Mouse (Mus musculus) heart, adult 2 months (tissue): Measurements from ENCODE around the gene Olfr619. TPM values are rescaled to one million over a fixed set of nuclear protein-coding genes. Genes with fewer than 3 reads are reported as not detected.

Experiments used
- DNase-seq, 2 experiments: peaks; one replicate each; pipeline ENCODE4 v3.0.0; 2021
- H3K27ac ChIP-seq: fragments of 200-600 bp; 2 replicates; pipeline ENCODE4 v1.8.1; 2022
- H3K27me3 ChIP-seq: fragments of 200-500 bp; 2 replicates; pipeline ENCODE4 v1.6.1; 2012; ENCODE audit warnings: mild to moderate bottlenecking, low read length, inconsistent platforms, mixed read lengths; ENCODE audit not compliant: control insufficient read depth, insufficient read depth
- H3K36me3 ChIP-seq: fragments of 200-500 bp; 2 replicates; pipeline ENCODE4 v1.6.1; 2012; ENCODE audit warnings: low read length, inconsistent platforms; ENCODE audit not compliant: control insufficient read depth, insufficient read depth
- H3K4me1 ChIP-seq: fragments of 200-500 bp; 2 replicates; pipeline ENCODE4 v1.6.1; 2011; ENCODE audit warnings: low read length; ENCODE audit not compliant: control insufficient read depth, insufficient read depth
- H3K4me3 ChIP-seq: fragments of 200-600 bp; 2 replicates; pipeline ENCODE4 v1.8.1; 2022
- H3K79me2 ChIP-seq: fragments of 200-500 bp; replicated peaks from 2 replicates; pipeline ENCODE4 v1.6.1; 2012; ENCODE audit warnings: mild to moderate bottlenecking, inconsistent platforms, low read length, moderate library complexity, mixed read lengths; ENCODE audit not compliant: control insufficient read depth, insufficient read depth
- H3K9ac ChIP-seq: fragments of 200-500 bp; 2 replicates; pipeline ENCODE4 v1.6.1; 2012; ENCODE audit warnings: low read depth, mild to moderate bottlenecking, control low read depth, inconsistent platforms, low read length, mixed read lengths
- CTCF ChIP-seq: fragments of 200-600 bp; IDR thresholded peaks from 2 replicates; pipeline ENCODE4 v1.8.1; 2022; ENCODE audit warnings: antibody characterized with exemption, mild to moderate bottlenecking, moderate library complexity
- EP300 ChIP-seq: fragments of 200-500 bp; IDR thresholded peaks from 2 replicates; pipeline ENCODE4 v1.6.1; 2011; ENCODE audit warnings: low read depth, low read length, control low read depth; ENCODE audit not compliant: insufficient read depth
- POLR2A ChIP-seq: fragments of 200-500 bp; IDR thresholded peaks from 2 replicates; pipeline ENCODE4 v1.6.1; 2011; ENCODE audit warnings: mild to moderate bottlenecking, low read depth, low read length, control low read depth; ENCODE audit not compliant: insufficient read depth
- WGBS: fragments of 180-500 bp; shearing (Covaris S2); methylation state at CpG from one replicate; pipeline ENCODE4 v1.1.7; 2018; 5-methylcytosine and 5-hydroxymethylcytosine counted together
- intact Hi-C: fragments of 180-260 bp; cut with DNase I; formaldehyde crosslinking; loops from one replicate; pipeline ENCODE4 v1.15.1; 2025
- long read RNA-seq: library from polyadenylated mRNA; stranded (forward); transcript quantifications from one replicate; pipeline ENCODE4 v2.0.0, GENCODE M21; 2021
- polyA plus RNA-seq: library from polyadenylated mRNA; depleted of rRNA; stranded (reverse); fragments of >200 nt; gene quantifications from 2 replicates; pipeline ENCODE4 v1.2.3, GENCODE M21; 2012; rRNA removed
- total RNA-seq, 2 experiments: library from RNA; stranded (reverse); gene quantifications; 2 replicates each; pipeline ENCODE4 v1.2.3; 2021

Gene Olfr619
- total RNA-seq (not detected), polyA plus RNA-seq (not detected in 2 replicates)
- long read RNA-seq: 0 reads

DNA sequence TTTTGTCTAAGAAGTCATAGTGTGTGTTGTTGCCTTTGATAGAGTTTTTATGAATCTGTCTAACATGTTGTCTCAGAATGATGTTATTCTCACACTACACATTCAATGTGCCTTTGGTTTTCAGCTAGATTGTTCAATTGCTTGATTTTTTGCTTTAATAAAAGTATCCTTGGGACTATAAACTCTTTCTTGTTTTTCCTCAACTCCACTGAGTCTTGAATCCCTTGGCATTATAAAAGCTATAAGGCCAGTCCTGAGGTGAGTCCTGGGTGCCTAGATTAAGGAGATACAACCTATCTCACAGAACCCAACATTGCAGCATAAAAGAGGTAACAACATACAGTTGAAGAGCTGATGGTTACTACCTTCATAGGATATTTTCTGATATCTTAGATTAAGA lies at the start of gene Olfr619:
Gene Olfr619 (plus strand): TSS at position 301 of the 400 bp plus-strand sequence.
- Histone ChIP-seq H3K4me3 (no peak within 1 kb of the TSS), H3K4me1 (no peaks in the 10 kb centered on the region), H3K9ac (no peak within 1 kb of the TSS), H3K79me2 (no peaks in the 10 kb centered on the region), H3K27me3 (no peaks in the 10 kb centered on the region), H3K36me3 (no peaks in the 10 kb centered on the region), H3K27ac (no peak within 1 kb of the TSS)
- DNase-seq: no peak
- intact Hi-C loops: no loop called here
- no peak for TF ChIP-seq POLR2A
- no peak for TF ChIP-seq EP300
- TF ChIP-seq CTCF: no peak

DNA sequence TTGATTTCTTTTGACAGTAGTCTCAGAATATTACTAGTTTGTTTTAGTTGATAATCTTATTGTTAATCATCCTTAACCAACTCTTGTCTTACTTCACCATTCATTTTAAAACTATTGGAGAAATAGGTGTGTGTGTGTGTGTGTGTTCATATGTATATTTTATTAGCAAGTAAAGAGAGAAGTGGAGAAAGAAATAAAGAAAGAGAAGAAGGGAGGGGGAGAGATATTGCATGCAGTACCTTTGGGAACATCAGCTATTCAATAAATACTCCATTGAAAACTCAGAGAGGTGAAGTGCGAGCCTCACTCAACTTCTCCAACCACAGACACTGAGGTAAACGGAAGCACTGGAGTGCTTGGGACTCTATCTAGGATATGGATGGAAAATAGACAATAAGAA lies 44.6 kb upstream of the Olfr619 start, which contains the start of gene Olfr615:
Gene Olfr615 (plus strand): TSS at position 301 of the 400 bp plus-strand sequence.
- no peak within 1 kb of the TSS for H3K27ac ChIP-seq
- intact Hi-C loops: no loop called here
- no peak for TF ChIP-seq POLR2A
- TF ChIP-seq EP300: no peak
- no peak for TF ChIP-seq CTCF
- no peak within 1 kb of the TSS for H3K4me3 ChIP-seq
- no peaks in the 10 kb centered on the region for H3K36me3 ChIP-seq
- no peak within 1 kb of the TSS for H3K9ac ChIP-seq
- H3K27me3 ChIP-seq: no peaks in the 10 kb centered on the region
- DNase-seq: no peak
- no peaks in the 10 kb centered on the region for H3K4me1 ChIP-seq
- WGBS: 76% methylated on average over 2 of the region's 2 CpGs
- H3K79me2 ChIP-seq: no peaks in the 10 kb centered on the region

DNA sequence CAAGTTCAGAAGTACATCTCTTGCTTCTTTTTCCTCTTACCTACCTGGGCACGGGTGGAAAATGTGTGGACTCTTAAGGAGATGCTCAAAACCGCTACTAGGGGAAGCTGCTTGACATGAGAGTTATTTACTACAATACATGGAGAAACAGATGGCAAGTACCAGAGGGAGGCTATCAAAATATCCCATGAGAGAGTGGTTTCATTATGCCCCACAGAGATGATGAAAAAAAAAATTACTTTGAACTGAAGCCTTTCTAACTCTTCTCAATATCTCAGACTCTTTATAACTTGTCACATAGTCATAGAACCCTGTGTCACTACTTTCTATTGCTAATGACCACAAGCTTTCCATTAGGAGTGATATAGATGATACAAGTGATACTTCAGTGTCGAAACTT lies 31.3 kb upstream of the Olfr619 start, which contains the start of gene Olfr616:
Gene Olfr616 (minus strand): TSS at position 101 of the 400 bp plus-strand sequence.
- Histone ChIP-seq H3K36me3 (no peaks in the 10 kb centered on the region), H3K4me3 (no peak within 1 kb of the TSS), H3K4me1 (no peaks in the 10 kb centered on the region), H3K9ac (no peak within 1 kb of the TSS), H3K27me3 (no peaks in the 10 kb centered on the region), H3K27ac (no peak within 1 kb of the TSS), H3K79me2 (no peaks in the 10 kb centered on the region)
- no peak for TF ChIP-seq CTCF
- no peak for TF ChIP-seq POLR2A
- no peak for TF ChIP-seq EP300
- DNase-seq: no peak
- 64% methylated on average over 3 of the region's 3 CpGs for WGBS
- intact Hi-C loops: no loop called here

DNA sequence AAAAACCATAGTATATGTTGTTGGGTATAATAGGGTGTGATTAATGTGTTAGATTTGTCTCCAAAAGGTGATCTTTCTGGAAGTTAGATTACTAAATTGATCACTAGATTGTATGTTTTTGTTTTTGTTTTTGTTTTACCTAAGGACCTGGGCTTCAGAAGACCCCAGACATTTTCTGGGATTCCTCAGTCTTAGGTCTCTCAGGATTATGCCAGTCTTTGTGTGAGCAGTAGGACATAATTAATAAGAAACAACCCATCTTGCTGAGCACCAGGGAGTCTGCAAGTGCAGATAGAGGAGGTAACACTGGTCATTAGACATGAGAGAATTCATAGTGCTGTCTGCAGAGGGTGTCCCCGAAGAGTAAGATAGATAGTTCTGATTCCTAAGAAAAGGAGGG lies 27.6 kb upstream of the Olfr619 start, which contains the start of gene Olfr617:
Gene Olfr617 (plus strand): TSS at position 301 of the 400 bp plus-strand sequence.
- 59% methylated on average over 1 of the region's 1 CpGs for WGBS

DNA sequence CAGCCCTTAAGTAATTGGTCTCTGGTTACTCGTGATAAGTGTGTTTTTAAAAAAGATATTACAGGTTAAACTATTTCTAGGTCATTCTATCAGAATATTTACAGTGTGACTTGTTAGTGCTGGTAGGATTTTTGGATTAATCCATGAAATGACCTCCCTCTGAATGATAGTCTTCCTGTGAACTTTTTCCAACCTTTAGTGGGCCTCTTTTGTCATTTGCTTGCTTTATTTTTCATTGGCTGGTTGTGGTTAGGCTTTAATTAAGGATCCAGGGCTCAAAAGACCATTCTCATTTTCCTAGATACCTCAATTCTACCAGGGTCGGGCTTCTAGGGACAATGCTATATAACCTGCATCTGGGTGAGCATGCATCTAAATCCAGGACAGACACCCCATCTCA lies 10.6 kb upstream of the Olfr619 start, which contains the start of gene Olfr618:
Gene Olfr618 (plus strand): TSS at position 301 of the 400 bp plus-strand sequence.
- H3K4me3 ChIP-seq: no peak within 1 kb of the TSS
- DNase-seq: no peak
- intact Hi-C loops: no loop called here
- no peak within 1 kb of the TSS for H3K27ac ChIP-seq
- H3K27me3 ChIP-seq: no peaks in the 10 kb centered on the region
- no peaks in the 10 kb centered on the region for H3K79me2 ChIP-seq
- WGBS: 45% methylated on average over 2 of the region's 2 CpGs
- no peaks in the 10 kb centered on the region for H3K4me1 ChIP-seq
- H3K9ac ChIP-seq: no peak within 1 kb of the TSS
- no peak for TF ChIP-seq POLR2A
- no peak for TF ChIP-seq EP300
- TF ChIP-seq CTCF: no peak
- H3K36me3 ChIP-seq: no peaks in the 10 kb centered on the region

More for the DNA sequence above, 27.6 kb upstream of the Olfr619 start, which contains the start of gene Olfr617:
- Histone ChIP-seq H3K79me2 (no peaks in the 10 kb centered on the region), H3K4me1 (no peaks in the 10 kb centered on the region), H3K27me3 (no peaks in the 10 kb centered on the region), H3K9ac (no peak within 1 kb of the TSS), H3K36me3 (no peaks in the 10 kb centered on the region), H3K4me3 (no peak within 1 kb of the TSS), H3K27ac (no peak within 1 kb of the TSS)
- intact Hi-C loops: no loop called here
- TF ChIP-seq EP300: no peak
- DNase-seq: no peak

DNA sequence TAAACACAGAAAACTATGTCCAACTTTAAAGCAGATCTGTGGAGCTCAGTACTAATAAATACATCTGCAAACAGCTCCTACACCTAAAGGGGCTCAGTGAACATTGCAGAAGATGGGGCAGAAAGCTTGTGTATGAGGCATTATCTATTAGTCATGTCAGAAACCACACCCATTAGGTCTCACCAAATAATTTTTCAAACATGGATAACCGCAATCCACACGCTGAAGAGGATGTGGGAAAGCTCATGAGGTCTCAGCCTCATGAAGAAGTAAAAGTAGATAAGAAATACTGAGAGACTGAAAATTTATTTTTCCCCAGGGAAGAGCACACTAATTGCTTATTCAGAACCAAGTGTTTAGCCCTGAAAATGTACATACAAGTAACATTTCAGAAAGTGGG lies 7.0 kb downstream of the Olfr619 start:
- 65% methylated on average over 2 of the region's 2 CpGs for WGBS
- intact Hi-C loops: no loop called here
- TF ChIP-seq POLR2A: no peak
- no peak for TF ChIP-seq EP300
- no peak for TF ChIP-seq CTCF

More for the DNA sequence above, 7.0 kb downstream of the Olfr619 start:
- H3K4me1 ChIP-seq: no peaks in the 10 kb centered on the region
- H3K79me2 ChIP-seq: no peaks in the 10 kb centered on the region
- no peak for DNase-seq
- no peaks in the 10 kb centered on the region for H3K27me3 ChIP-seq
- no peak overlapping the region for H3K4me3 ChIP-seq
- no peak overlapping the region for H3K9ac ChIP-seq
- H3K27ac ChIP-seq: no peak overlapping the region
- no peaks in the 10 kb centered on the region for H3K36me3 ChIP-seq
